Mouse (Mus musculus) layer of hippocampus, adult 2 months (tissue): ENCODE measurements around the gene Obscn. TPM values are rescaled to one million over a fixed set of nuclear protein-coding genes. Genes with fewer than 3 reads are reported as not detected.
"Not testable (repeated sequence)": the region's sequence is repeated elsewhere in the genome, so short reads cannot be mapped to it uniquely, and the experiment has no call there.

Experiments
- DNase-seq, 2 experiments: peaks; one replicate each; pipeline ENCODE4 v3.0.0; 2022; ENCODE audit warnings: low spot score in 2 of 2
- H3K27ac ChIP-seq: fragments of 200-600 bp; 2 replicates; pipeline ENCODE4 v1.8.1; 2022
- H3K4me3 ChIP-seq: fragments of 200-600 bp; 2 replicates; pipeline ENCODE4 v1.8.1; 2022; ENCODE audit warnings: mild to moderate bottlenecking
- CTCF ChIP-seq: fragments of 200-600 bp; conservative IDR thresholded peaks from 2 replicates; pipeline ENCODE4 v1.8.1; 2022; ENCODE audit warnings: antibody characterized with exemption, mild to moderate bottlenecking, moderate library complexity
- microRNA-seq, 2 experiments: library from miRNA; unstranded; fragments of <30 nt; microRNA quantifications; one replicate each; pipeline ENCODE4 v1.2.0; 2021
- total RNA-seq, 2 experiments: library from RNA; stranded (reverse); gene quantifications; 2 replicates each; pipeline ENCODE4 v1.2.3; 2021

Obscn gene
- total RNA-seq, 2 experiments from 2014 or later = 1.2 to 1.5 TPM

GRCm38 (mm10) chr11:58955868-58956257 is 180.3 kb downstream of the Obscn start:
- TF ChIP-seq CTCF = no peak
- H3K27ac ChIP-seq = peak overlapping the region; percentile 98
- no peak for DNase-seq
- H3K4me3 ChIP-seq = peak overlapping the region; percentile 87

GRCm38 (mm10) chr11:58955143-58955867 is 180.9 kb downstream of the Obscn start:
- Histone ChIP-seq H3K4me3 (peak overlapping the region; percentile 87), H3K27ac (peak overlapping the region; percentile 98)
- DNase-seq = no peak
- TF ChIP-seq CTCF = peak; percentile 24

GRCm38 (mm10) chr11:58954420-58955142 is 181.6 kb downstream of the Obscn start, which contains the start of the genes Hist3h2a and Trim17:
Gene Hist3h2a (plus strand): TSS chr11:58954685.
Gene Trim17 (plus strand): TSS chr11:58954685.
- Histone ChIP-seq H3K4me3 (peak within 1 kb of the TSS; percentile 87), H3K27ac (peak within 1 kb of the TSS; percentile 98)
- peak; percentile 86 to 98 for DNase-seq
- TF ChIP-seq CTCF = peak; percentile 80

- peak overlapping the region; percentile 87 for H3K4me3 ChIP-seq
- H3K27ac ChIP-seq = peak overlapping the region; percentile 98
- not testable (repeated sequence) for DNase-seq
Observed at GRCm38 (mm10) chr11:58954170-58954419, 182.1 kb downstream of the Obscn start.

DNA sequence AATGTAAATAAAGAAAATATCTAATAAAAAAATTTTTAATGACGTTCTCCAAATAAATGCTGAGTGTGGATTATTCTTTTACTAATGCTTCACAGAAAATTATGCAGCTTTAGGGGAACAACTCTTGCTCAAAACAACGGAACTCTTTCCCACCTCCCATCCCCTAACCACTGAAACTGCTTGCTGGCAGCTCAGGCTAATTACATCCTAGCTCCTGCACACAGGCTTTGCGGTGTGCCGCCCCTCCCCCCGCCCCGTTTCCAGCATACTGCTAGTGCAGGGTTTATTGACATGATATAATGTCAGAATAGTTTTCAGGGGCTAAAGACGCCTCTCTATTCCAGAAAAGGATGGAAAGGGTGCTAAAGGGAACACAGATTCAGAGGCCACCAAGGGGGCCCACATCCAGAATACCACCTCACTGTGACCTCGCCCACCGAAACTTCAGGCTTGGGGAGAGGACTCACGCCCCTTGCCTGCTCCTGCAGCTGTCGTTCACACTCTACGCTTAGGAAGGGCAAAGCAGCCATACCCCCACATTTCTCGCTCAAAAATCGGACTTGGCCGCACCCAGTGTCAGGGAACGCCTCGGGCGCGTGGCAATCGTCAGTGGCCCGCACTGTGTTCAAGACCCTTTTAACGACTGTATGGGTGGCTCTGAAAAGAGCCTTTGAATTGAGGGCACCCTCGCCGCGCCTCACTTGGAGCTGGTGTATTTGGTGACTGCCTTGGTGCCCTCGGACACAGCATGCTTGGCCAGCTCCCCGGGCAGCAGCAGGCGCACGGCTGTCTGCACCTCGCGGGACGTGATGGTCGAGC is 182.6 kb downstream of the Obscn start:
- no peak for DNase-seq
- peak overlapping the region; percentile 98 for H3K27ac ChIP-seq
- TF ChIP-seq CTCF = peak; percentile 37; the same call in 1 of the 2 replicates
- H3K4me3 ChIP-seq = peak overlapping the region; percentile 87

DNA sequence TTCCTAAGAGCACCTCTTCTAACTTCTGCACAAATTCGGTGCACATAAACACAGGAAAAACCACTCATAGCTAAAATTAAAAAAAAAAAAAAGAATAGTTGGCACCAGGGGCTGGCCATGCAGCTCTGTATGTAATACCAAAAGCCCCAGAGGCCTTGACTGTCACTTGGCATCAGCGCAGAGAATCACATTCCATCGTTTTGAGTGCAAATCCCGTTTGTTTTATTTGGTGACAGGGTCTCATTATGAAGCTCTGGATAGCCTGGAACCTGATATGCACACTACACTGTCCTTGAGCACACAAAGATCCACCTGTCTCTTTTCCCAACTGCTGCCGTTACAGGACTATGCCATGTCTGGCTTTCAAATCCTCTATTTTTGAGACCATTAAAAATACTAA is 185.0 kb downstream of the Obscn start:
- H3K4me3 ChIP-seq = no peak overlapping the region
- no peak for DNase-seq
- TF ChIP-seq CTCF = no peak
- H3K27ac ChIP-seq = peak overlapping the region; percentile 98; the same call in 1 of the 2 replicates

GRCm38 (mm10) chr11:58949480-58950431 is 186.4 kb downstream of the Obscn start:
- Histone ChIP-seq H3K4me3 (peak overlapping the region; percentile 77), H3K27ac (peak overlapping the region; percentile 98)
- peak; percentile 69 to 77 for DNase-seq
- TF ChIP-seq CTCF = no peak

DNA sequence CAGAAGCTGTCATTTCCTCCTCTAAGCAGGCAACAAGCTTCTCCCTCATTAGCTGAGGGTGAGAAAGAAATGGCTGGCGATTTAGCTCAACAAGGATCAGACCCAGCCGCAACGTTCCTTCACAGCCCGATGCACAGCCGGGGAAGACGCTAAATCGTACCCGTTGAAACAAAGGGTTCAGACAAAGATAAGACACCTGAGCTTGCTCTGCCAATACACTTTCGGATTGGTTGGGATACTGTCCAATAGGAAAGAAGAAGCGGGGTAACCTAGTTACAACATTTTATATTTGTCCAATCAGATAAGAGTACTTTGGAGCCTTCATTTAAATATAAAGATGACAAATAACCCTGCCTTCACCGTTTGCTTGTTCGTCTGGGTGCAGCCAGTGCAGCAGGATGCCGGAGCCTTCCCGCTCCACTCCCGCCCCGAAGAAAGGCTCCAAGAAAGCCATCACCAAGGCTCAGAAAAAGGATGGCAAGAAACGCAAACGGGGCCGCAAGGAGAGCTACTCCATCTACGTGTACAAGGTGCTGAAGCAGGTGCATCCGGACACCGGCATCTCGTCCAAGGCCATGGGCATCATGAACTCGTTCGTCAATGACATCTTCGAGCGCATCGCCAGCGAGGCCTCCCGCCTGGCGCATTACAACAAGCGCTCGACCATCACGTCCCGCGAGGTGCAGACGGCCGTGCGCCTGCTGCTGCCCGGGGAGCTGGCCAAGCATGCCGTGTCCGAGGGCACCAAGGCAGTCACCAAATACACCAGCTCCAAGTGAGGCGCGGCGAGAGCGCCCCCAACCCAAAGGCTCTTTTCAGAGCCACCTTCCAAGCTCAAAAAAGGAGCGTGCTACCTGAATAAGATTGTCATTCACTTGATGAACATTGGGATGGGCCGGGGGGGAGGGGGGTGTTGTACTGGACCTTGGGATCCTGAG is 187.4 kb downstream of the Obscn start, which contains the start of gene Hist3h2ba:
Gene Hist3h2ba (plus strand): TSS at position 379 of the 938 bp plus-strand sequence.
- Histone ChIP-seq H3K27ac (peak within 1 kb of the TSS; percentile 98), H3K4me3 (peak within 1 kb of the TSS; percentile 77)
- TF ChIP-seq CTCF = no peak
- peak; percentile 74 to 92 for DNase-seq

DNA sequence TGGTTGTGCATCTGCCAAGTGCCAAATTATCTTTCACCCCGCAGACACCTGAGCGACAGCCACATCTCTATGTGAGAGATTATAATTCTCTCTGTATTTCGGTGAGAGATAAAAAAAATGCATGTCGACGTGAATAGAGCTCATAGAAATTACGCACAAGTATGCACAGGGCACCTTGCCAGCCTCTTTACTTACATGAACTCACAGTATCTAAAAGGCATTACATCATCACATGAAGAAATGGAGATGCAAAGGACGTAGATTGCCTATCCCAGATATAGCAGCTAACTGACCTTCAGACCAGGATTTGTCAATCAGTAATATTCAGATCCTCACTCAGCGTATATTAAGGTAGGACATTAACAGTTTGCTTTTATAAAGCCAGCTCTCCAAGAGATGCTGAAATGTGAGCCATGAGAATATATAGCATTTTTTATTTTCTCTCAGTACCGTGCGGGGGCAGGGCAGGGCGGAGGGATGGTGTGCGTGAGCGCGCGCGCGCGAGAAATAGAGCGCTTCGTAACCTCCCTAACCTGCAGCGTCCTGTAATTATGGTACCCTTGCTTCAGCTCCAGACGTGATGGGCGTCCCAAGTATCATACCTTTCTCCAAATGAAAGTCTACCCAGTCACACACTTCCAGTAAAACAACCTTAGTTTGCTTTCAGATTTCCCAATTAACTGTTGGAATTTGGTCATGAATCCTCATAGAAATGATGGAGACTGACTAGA is 188.2 kb downstream of the Obscn start:
- peak overlapping the region; percentile 77 for H3K4me3 ChIP-seq
- peak in 1 of 2 experiments; percentile 28 for DNase-seq
- no peak for TF ChIP-seq CTCF
- peak overlapping the region; percentile 95 for H3K27ac ChIP-seq

DNA sequence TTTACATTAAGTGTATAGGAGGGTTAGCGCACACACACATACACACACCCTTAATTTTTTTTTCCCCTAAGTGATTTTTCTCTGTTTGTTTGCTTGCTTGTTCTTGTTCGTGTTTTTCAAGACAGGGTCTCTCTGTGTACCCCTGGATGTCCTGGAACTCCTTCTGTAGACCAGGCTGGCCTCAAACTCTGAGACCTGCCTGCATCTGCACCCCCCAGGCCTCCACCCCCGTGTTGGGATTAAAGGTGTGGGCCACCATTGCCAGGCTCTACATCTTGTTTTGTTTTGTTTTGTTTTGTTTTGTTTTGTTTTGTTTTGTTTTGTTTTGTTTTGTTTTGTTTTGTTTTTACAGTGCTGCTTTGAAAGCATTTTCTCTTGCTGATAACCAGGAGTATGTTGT is 188.9 kb downstream of the Obscn start:
- Histone ChIP-seq H3K4me3 (peak overlapping the region; percentile 77; the same call in 1 of the 2 replicates), H3K27ac (peak overlapping the region; percentile 95)
- TF ChIP-seq CTCF = no peak
- no peak for DNase-seq

Small RNAs within 50 kb of the gene (microRNA-seq; reads per million reads assigned to microRNA genes)
- 0 reads per million in 2 experiments for gene Gm44313

Other genes starting within 250 kb of the Obscn start
- gene Zfp39, start 232.2 kb downstream of the Obscn start, total RNA-seq = 10 to 100 TPM in 1 of 2 experiments, 1 to 10 TPM in 1; 9.9 to 10.3 TPM
- not detected for gene Btnl10, start 218.5 kb downstream of the Obscn start, total RNA-seq
- 100 to 1,000 TPM; 462 to 508 TPM for gene Rnf187, start 197.5 kb downstream of the Obscn start, total RNA-seq
- gene Hist3h2ba, start 187.5 kb downstream of the Obscn start, total RNA-seq = 100 to 1,000 TPM in 1 of 2 experiments, 10 to 100 TPM in 1; 91.3 to 103 TPM
- gene Hist3h2a, start 181.7 kb downstream of the Obscn start, total RNA-seq = 10 to 100 TPM; 66.0 to 69.3 TPM
- 1 to 10 TPM; 5.3 to 6.5 TPM for gene Trim17, start 181.7 kb downstream of the Obscn start, total RNA-seq
- gene Trim11, start 158.3 kb downstream of the Obscn start, total RNA-seq = 10 to 100 TPM; 32.5 to 35.5 TPM
- gene Iba57, start 27.3 kb upstream of the Obscn start, total RNA-seq = 1 to 10 TPM; 7.8 to 8.7 TPM
- 10 to 100 TPM; 10.2 to 10.8 TPM for gene Gjc2, start 46.8 kb upstream of the Obscn start, total RNA-seq
- 100 to 1,000 TPM; 134 to 136 TPM for gene Guk1, start 55.8 kb upstream of the Obscn start, total RNA-seq
- 10 to 100 TPM; 37.3 to 39.3 TPM for gene Mrpl55, start 66.1 kb upstream of the Obscn start, total RNA-seq
- 10 to 100 TPM; 21.6 to 22.3 TPM for gene 2310033P09Rik, start 71.9 kb upstream of the Obscn start, total RNA-seq
- gene Arf1, start 91.9 kb upstream of the Obscn start, total RNA-seq = 100 to 1,000 TPM; 498 to 523 TPM
- under 1 TPM in 1 of 2 experiments, not detected in 1; 0.13 TPM for gene Wnt3a, start 154.3 kb upstream of the Obscn start, total RNA-seq
- 1 to 10 TPM; 3.8 TPM for gene Wnt9a, start 170.5 kb upstream of the Obscn start, total RNA-seq
- not detected for gene Prss38, start 239.3 kb upstream of the Obscn start, total RNA-seq